Comparison of ENCODE assay signal across 8 mouse cellular contexts in the genomic region with DNA sequence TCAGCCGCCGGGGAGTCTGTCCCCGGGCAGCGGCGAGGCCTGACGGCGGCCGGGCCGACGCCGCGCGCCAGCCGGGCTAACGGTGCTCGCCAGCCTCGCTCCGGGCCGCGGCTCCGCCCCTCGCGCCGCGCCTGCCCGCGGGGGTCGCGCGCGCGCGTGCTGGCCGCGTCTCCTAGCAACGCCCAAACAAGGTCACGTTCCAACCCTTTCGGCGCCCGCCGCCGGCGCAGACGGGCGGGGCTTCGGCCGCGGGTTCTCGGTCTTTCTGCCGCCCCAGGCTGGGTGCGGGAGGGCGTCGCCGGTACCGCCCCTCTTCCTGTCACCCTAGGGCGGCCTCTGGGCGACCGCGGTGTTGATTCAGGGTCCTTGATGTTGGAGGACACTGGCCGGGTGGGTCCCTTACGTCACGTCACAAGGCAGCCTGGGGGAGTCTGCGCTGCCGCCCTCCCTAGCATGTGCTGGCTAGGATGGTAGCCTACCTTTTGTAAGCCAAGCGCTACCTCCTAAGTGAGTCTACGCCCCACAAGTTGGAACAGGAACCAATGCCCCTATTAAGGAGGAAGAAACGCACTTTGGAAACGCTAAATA. TPM values are rescaled to one million over a fixed set of nuclear protein-coding genes. Genes with fewer than 3 reads are reported as not detected.
DNase-seq lines count a peak whose midpoint lies in the region; ATAC-seq and TF ChIP-seq lines count a peak whose summit lies in the region.

A gene (minus strand): TSS at position 150 of the 588 bp plus-strand sequence.

- H3K4me2 ChIP-seq in CH12.LX (ENCODE audit: insufficient read depth, low read depth, poor library complexity, severe bottlenecking) = peak within 1 kb of the TSS; percentile 98
- peak within 1 kb of the TSS; percentile 68 for H3K4me2 ChIP-seq in forebrain, embryonic 12.5 days
- peak within 1 kb of the TSS; percentile 81 for H3K4me2 ChIP-seq in heart, embryonic 16.5 days (ENCODE audit: low read depth, low read length)
- H3K4me2 ChIP-seq in liver, embryonic 14.5 days (ENCODE audit: low read depth) = peak within 1 kb of the TSS; percentile 82
- peak within 1 kb of the TSS; percentile 85 for H3K4me2 ChIP-seq in stomach, embryonic 15.5 days

- no peaks in the 10 kb centered on the region for H3K9me3 ChIP-seq in CH12.LX (replicated peaks; ENCODE audit: low read length)
- no peaks in the 10 kb centered on the region for H3K9me3 ChIP-seq in forebrain, embryonic 12.5 days
- H3K9me3 ChIP-seq in heart, embryonic 16.5 days (replicated peaks; ENCODE audit: control insufficient read depth, low read length) = no peaks in the 10 kb centered on the region
- H3K9me3 ChIP-seq in liver, embryonic 14.5 days (ENCODE audit: control insufficient read depth, low read length) = no peaks in the 10 kb centered on the region
- H3K9me3 ChIP-seq in stomach, embryonic 15.5 days = no peaks in the 10 kb centered on the region

- H3K9ac ChIP-seq in CH12.LX (ENCODE audit: insufficient read depth, low read depth) = peak within 1 kb of the TSS; percentile 68
- H3K9ac ChIP-seq in forebrain, embryonic 12.5 days = peak within 1 kb of the TSS; percentile 70
- peak within 1 kb of the TSS; percentile 90 for H3K9ac ChIP-seq in heart, embryonic 16.5 days (ENCODE audit: low read length)
- peak within 1 kb of the TSS; percentile 99 for H3K9ac ChIP-seq in liver, embryonic 14.5 days (replicated peaks)
- peak within 1 kb of the TSS; percentile 71 for H3K9ac ChIP-seq in stomach, embryonic 15.5 days

- no peaks in the 10 kb centered on the region for H3K27me3 ChIP-seq in CH12.LX (replicated peaks)
- H3K27me3 ChIP-seq in forebrain, embryonic 12.5 days = 0 out of 2 replicates have a peak, but pooled peaks cover 3% of the 10 kb centered on the region
- no peaks in the 10 kb centered on the region for H3K27me3 ChIP-seq in heart, embryonic 16.5 days (ENCODE audit: control insufficient read depth, insufficient read depth, low read length)
- no peaks in the 10 kb centered on the region for H3K27me3 ChIP-seq in liver, embryonic 14.5 days (ENCODE audit: control insufficient read depth, insufficient read depth, low read length)
- no peaks in the 10 kb centered on the region for H3K27me3 ChIP-seq in stomach, embryonic 15.5 days (replicated peaks)

- dilution Hi-C loops in CH12.LX (cut with MboI; ENCODE audit: extremely low pct_ligation_motif_present, extremely low pct_unique_long_range_greater_than_20kb, low sequenced_read_pairs) = no loop called here

- peaks cover 0 to 2% of the 10 kb centered on the region in 2 experiments for H3K36me3 ChIP-seq in CH12.LX (replicated peaks in 1 of 2; ENCODE audit: control insufficient read depth in 1 of 2, insufficient read depth in 1 of 2, low read length in 1 of 2)
- H3K36me3 ChIP-seq in forebrain, embryonic 12.5 days (replicated peaks) = no peaks in the 10 kb centered on the region
- 0 out of 2 replicates have a peak, but pooled peaks cover 2% of the 10 kb centered on the region for H3K36me3 ChIP-seq in heart, embryonic 16.5 days (ENCODE audit: control insufficient read depth, insufficient read depth)
- H3K36me3 ChIP-seq in liver, embryonic 14.5 days (replicated peaks; ENCODE audit: control insufficient read depth, insufficient read depth, low read depth) = peaks cover 12% of the 10 kb centered on the region
- no peaks in the 10 kb centered on the region for H3K36me3 ChIP-seq in stomach, embryonic 15.5 days

- peaks cover 28% of the 10 kb centered on the region for H3K79me2 ChIP-seq in CH12.LX (replicated peaks; ENCODE audit: control insufficient read depth, extremely low read depth, insufficient read depth, poor library complexity, severe bottlenecking)

- TF ChIP-seq EP300 in CH12.LX (IDR thresholded peaks at IDR 0.05; ENCODE audit: low read length) = no peak
- TF ChIP-seq EP300 in liver, embryonic 14.5 days (IDR thresholded peaks at IDR 0.05; ENCODE audit: low read depth) = no peak

- no peak for TF ChIP-seq RAD21 in CH12.LX (IDR thresholded peaks at IDR 0.05; ENCODE audit: low read depth, low read length)

- H3K27ac ChIP-seq in CH12.LX (ENCODE audit: insufficient read depth, low read depth) = peak within 1 kb of the TSS; percentile 74
- H3K27ac ChIP-seq in forebrain, embryonic 12.5 days = peak within 1 kb of the TSS; percentile 92
- H3K27ac ChIP-seq in heart, embryonic 16.5 days (ENCODE audit: low read length) = peak within 1 kb of the TSS; percentile 96
- H3K27ac ChIP-seq in liver, embryonic 14.5 days = peak within 1 kb of the TSS; percentile 94
- H3K27ac ChIP-seq in stomach, embryonic 15.5 days = peak within 1 kb of the TSS; percentile 95

- in situ Hi-C loops in CH12.LX (cut with MboI; ENCODE audit: low pct_ligation_motif_present, low pct_unique_long_range_greater_than_20kb, low sequenced_read_pairs) = loop anchor here (5.0 kb wide), 1 partner anchor 376 kb away; no protein-coding TSS in a partner anchor

- H3K4me1 ChIP-seq in CH12.LX (ENCODE audit: control insufficient read depth in 1 of 2, insufficient read depth in 2 of 2) = peaks cover 2 to 13% of the 10 kb centered on the region in 2 experiments; a peak in 2 of 4 replicates
- H3K4me1 ChIP-seq in forebrain, embryonic 12.5 days = peaks cover 14% of the 10 kb centered on the region
- H3K4me1 ChIP-seq in heart, embryonic 16.5 days (ENCODE audit: control insufficient read depth, insufficient read depth, low read length) = peaks cover 9% of the 10 kb centered on the region
- peaks cover 0 to 8% of the 10 kb centered on the region in 2 experiments; a peak in 3 of 4 replicates for H3K4me1 ChIP-seq in liver, embryonic 14.5 days (replicated peaks; ENCODE audit: control insufficient read depth in 2 of 2, insufficient read depth in 2 of 2, low read length in 1 of 2)
- H3K4me1 ChIP-seq in stomach, embryonic 15.5 days = no peaks in the 10 kb centered on the region

- peak; percentile 77 for DNase-seq in CH12.LX (ENCODE audit: extremely low read depth)
- DNase-seq in c-Kit-positive CD71-positive TER-119-negative erythroid progenitor cells, embryonic 14.5 days (ENCODE audit: low read depth) = peak; percentile 88
- peak; percentile 91 to 94 for DNase-seq in kidney, postnatal 25 days
- peak; percentile 87 to 90 (median 88) for DNase-seq in liver, embryonic 14.5 days (ENCODE audit: low read depth in 3 of 3, low spot score in 3 of 3)
- DNase-seq in neural tube, embryonic 10.5 days (ENCODE audit: extremely low spot score, low spot score) = peak; percentile 93

- peak; percentile 91 for ATAC-seq in forebrain, embryonic 12.5 days (ENCODE audit: low FRiP score)
- ATAC-seq in heart, embryonic 16.5 days (replicated peaks; ENCODE audit: extremely low read depth, insufficient read depth, low FRiP score) = peak; percentile 91
- ATAC-seq in liver, embryonic 14.5 days (ENCODE audit: insufficient read depth) = peak; percentile 82
- peak; percentile 89 for ATAC-seq in stomach, embryonic 15.5 days (ENCODE audit: insufficient read depth, low FRiP score, low read depth)

- under 1% methylated on average over 66 of the region's 68 CpGs for WGBS in forebrain, embryonic 12.5 days
- WGBS in heart, embryonic 16.5 days = under 1% methylated on average over 68 of the region's 68 CpGs
- under 1% methylated on average over 67 of the region's 68 CpGs for WGBS in liver, embryonic 14.5 days (ENCODE audit: insufficient replicate concordance)
- under 1% methylated on average over 68 of the region's 68 CpGs for WGBS in stomach, embryonic 15.5 days

- no peak for TF ChIP-seq CTCF in CH12.LX (conservative IDR thresholded peaks at IDR 0.05 in 1 of 2, IDR thresholded peaks at IDR 0.05 in 1 of 2; ENCODE audit: low read depth in 2 of 2, low read length in 2 of 2)
- no peak for TF ChIP-seq CTCF in liver, embryonic 14.5 days (IDR thresholded peaks at IDR 0.05; ENCODE audit: low read depth)

- peak within 1 kb of the TSS; percentile 80 to 94 (median 80) for H3K4me3 ChIP-seq in CH12.LX (replicated peaks in 1 of 3; ENCODE audit: low read depth in 2 of 3, low read length in 2 of 3, poor library complexity in 1 of 3)
- H3K4me3 ChIP-seq in forebrain, embryonic 12.5 days (replicated peaks) = peak within 1 kb of the TSS; percentile 88
- peak within 1 kb of the TSS; percentile 93 for H3K4me3 ChIP-seq in heart, embryonic 16.5 days (ENCODE audit: low read length)
- peak within 1 kb of the TSS; percentile 81 to 82 for H3K4me3 ChIP-seq in liver, embryonic 14.5 days (ENCODE audit: insufficient read depth in 1 of 2, low read depth in 2 of 2, low read length in 2 of 2)
- peak within 1 kb of the TSS; percentile 92 for H3K4me3 ChIP-seq in stomach, embryonic 15.5 days (replicated peaks)

- TF ChIP-seq POLR2A in CH12.LX (IDR thresholded peaks at IDR 0.05; ENCODE audit: low read depth, low read length) = peak; percentile 33; the same call in 1 of the 2 replicates

TF ChIP-seq in CH12.LX, 34 proteins besides CTCF, POLR2A, EP300 and RAD21 (continues in another document):
- TF ChIP-seq UBTF (IDR thresholded peaks at IDR 0.05; ENCODE audit: low read depth, low read length) = no peak
- TF ChIP-seq HCFC1 (IDR thresholded peaks at IDR 0.05; ENCODE audit: low read depth, low read length) = no peak; the same call in 1 of the 2 replicates
- TF ChIP-seq CHD1 (IDR thresholded peaks at IDR 0.05; ENCODE audit: low read depth, low read length) = no peak
- TF ChIP-seq MYC (IDR thresholded peaks at IDR 0.05; ENCODE audit: low read depth, low read length) = no peak; the same call in 1 of the 2 replicates
- TF ChIP-seq MAZ (IDR thresholded peaks at IDR 0.05; ENCODE audit: low read depth, low read length) = no peak
- no peak for TF ChIP-seq ZKSCAN1 (IDR thresholded peaks at IDR 0.05; ENCODE audit: borderline replicate concordance, low read depth, low read length)
- TF ChIP-seq SMC3 (IDR thresholded peaks at IDR 0.05; ENCODE audit: low read depth, low read length) = no peak
- TF ChIP-seq NRF1 (IDR thresholded peaks at IDR 0.05; ENCODE audit: low read depth, low read length) = peak; percentile 60
- TF ChIP-seq PAX5 (IDR thresholded peaks at IDR 0.05; ENCODE audit: low read length) = no peak
- no peak for TF ChIP-seq CHD2 (IDR thresholded peaks at IDR 0.05; ENCODE audit: low read length)
- TF ChIP-seq JUN (IDR thresholded peaks at IDR 0.05; ENCODE audit: insufficient read depth, low read depth, low read length) = no peak
- TF ChIP-seq USF2 (conservative IDR thresholded peaks at IDR 0.05; ENCODE audit: low read depth, low read length) = no peak
- peak; percentile 10; the same call in 1 of the 2 replicates for TF ChIP-seq SIN3A (IDR thresholded peaks at IDR 0.05; ENCODE audit: low read length)
- TF ChIP-seq ZMIZ1 (IDR thresholded peaks at IDR 0.05; ENCODE audit: low read depth, low read length) = no peak

RNA-seq across cellular contexts. Expression of the gene that starts here (rescaled TPM):
- 24.7 and 25.4 TPM in 2 replicates for total RNA-seq in CH12.LX (2012; rRNA removed)
- total RNA-seq in CH12.LX (2014; rRNA removed) = 24.6 and 28.7 TPM in 2 replicates
- polyA plus RNA-seq in CH12.LX (2012; ENCODE audit: insufficient read length, low read depth) = 24.3 and 25.4 TPM in 2 replicates
- polyA plus RNA-seq in forebrain, embryonic 12.5 days (2016; fragmentation: Nextera tagmentation; extraction: Ambion mirVana) = 64.5 and 70.5 TPM in 2 replicates
- 32.8 and 38.5 TPM in 2 replicates for polyA plus RNA-seq in heart, embryonic 16.5 days (2015; fragmentation: Nextera tagmentation; extraction: Ambion mirVana)
- polyA plus RNA-seq in liver, embryonic 14.5 days (2012; rRNA removed) = 22.6 and 39.5 TPM in 2 replicates
- 83.6 and 91.3 TPM in 2 replicates for polyA plus RNA-seq in liver, embryonic 14.5 days (2014; fragmentation: Nextera tagmentation; extraction: Ambion mirVana)
- 47.9 and 49.0 TPM in 2 replicates for polyA plus RNA-seq in stomach, embryonic 15.5 days (2015; fragmentation: Nextera tagmentation; extraction: Ambion mirVana)

Comparison
In these comparisons a context has a peak if more than half of its experiments do, and no peak if none do; other contexts are left out.
1. Peak in every context shown above with its lines: DNase-seq, ATAC-seq, H3K4me3 ChIP-seq and H3K27ac ChIP-seq.